Mouse (Mus musculus): ENCODE measurements around the gene Gm614. TPM values are rescaled to one million over a fixed set of nuclear protein-coding genes. Genes with fewer than 3 reads are reported as not detected.

The Gm614 gene
- not detected for polyA plus RNA-seq (2015; fragmentation: Illumina TruSeq; extraction: RNeasy Lipid Tissue Mini Kit (QIAGEN cat#74804); ENCODE audit: insufficient read depth, low read depth, low replicate concordance)

GRCm38 (mm10) chrX:101263892-101264291 lies at the start of gene Gm614:
TSS of gene Gm614 (minus strand) at chrX:101263992.

GRCm38 (mm10) chrX:101299055-101299454 lies 35.3 kb upstream of the Gm614 start, which contains the start of gene Nlgn3:
TSS of gene Nlgn3 (plus strand) at chrX:101299168.

GRCm38 (mm10) chrX:101273875-101274738 lies 10.3 kb upstream of the Gm614 start, which contains the start of gene Med12:
TSS of gene Med12 (plus strand) at chrX:101274030.

GRCm38 (mm10) chrX:101268755-101269124 lies 4.9 kb upstream of the Gm614 start, which contains the start of gene Gm20489:
TSS of gene Gm20489 (minus strand) at chrX:101269023.

GRCm38 (mm10) chrX:101268025-101268754 lies 4.4 kb upstream of the Gm614 start, which contains the start of gene Il2rg:
TSS of gene Il2rg (minus strand) at chrX:101268255.

GRCm38 (mm10) chrX:101253952-101254729 lies 9.7 kb downstream of the Gm614 start, which contains the start of gene Foxo4:
TSS of gene Foxo4 (plus strand) at chrX:101254528.

GRCm38 (mm10) chrX:101221834-101222795 lies 41.7 kb downstream of the Gm614 start, which contains the start of gene Snx12:
TSS of gene Snx12 (minus strand) at chrX:101222563.

Other genes starting within 250 kb of the Gm614 start
- not detected for gene Tex11, start 204.3 kb downstream of the Gm614 start, polyA plus RNA-seq (2015; fragmentation: Illumina TruSeq; extraction: RNeasy Lipid Tissue Mini Kit (QIAGEN cat#74804); ENCODE audit: insufficient read depth, low read depth, low replicate concordance)
- 4.0 TPM for gene Slc7a3, start 178.0 kb downstream of the Gm614 start, polyA plus RNA-seq (2015; fragmentation: Illumina TruSeq; extraction: RNeasy Lipid Tissue Mini Kit (QIAGEN cat#74804); ENCODE audit: insufficient read depth, low read depth, low replicate concordance)
- 6.3 TPM for gene Snx12, start 41.4 kb downstream of the Gm614 start, polyA plus RNA-seq (2015; fragmentation: Illumina TruSeq; extraction: RNeasy Lipid Tissue Mini Kit (QIAGEN cat#74804); ENCODE audit: insufficient read depth, low read depth, low replicate concordance)
- gene Foxo4, start 9.5 kb downstream of the Gm614 start, polyA plus RNA-seq (2015; fragmentation: Illumina TruSeq; extraction: RNeasy Lipid Tissue Mini Kit (QIAGEN cat#74804); ENCODE audit: insufficient read depth, low read depth, low replicate concordance): 6.7 TPM
- 4.7 TPM for gene Il2rg, start 4.3 kb upstream of the Gm614 start, polyA plus RNA-seq (2015; fragmentation: Illumina TruSeq; extraction: RNeasy Lipid Tissue Mini Kit (QIAGEN cat#74804); ENCODE audit: insufficient read depth, low read depth, low replicate concordance)
- not detected for gene Gm20489, start 5.0 kb upstream of the Gm614 start, polyA plus RNA-seq (2015; fragmentation: Illumina TruSeq; extraction: RNeasy Lipid Tissue Mini Kit (QIAGEN cat#74804); ENCODE audit: insufficient read depth, low read depth, low replicate concordance)
- gene Med12, start 10.0 kb upstream of the Gm614 start, polyA plus RNA-seq (2015; fragmentation: Illumina TruSeq; extraction: RNeasy Lipid Tissue Mini Kit (QIAGEN cat#74804); ENCODE audit: insufficient read depth, low read depth, low replicate concordance): 35.1 TPM
- gene Nlgn3, start 35.2 kb upstream of the Gm614 start, polyA plus RNA-seq (2015; fragmentation: Illumina TruSeq; extraction: RNeasy Lipid Tissue Mini Kit (QIAGEN cat#74804); ENCODE audit: insufficient read depth, low read depth, low replicate concordance): 0.11 TPM
- 25.7 TPM for gene Gjb1, start 112.4 kb upstream of the Gm614 start, polyA plus RNA-seq (2015; fragmentation: Illumina TruSeq; extraction: RNeasy Lipid Tissue Mini Kit (QIAGEN cat#74804); ENCODE audit: insufficient read depth, low read depth, low replicate concordance)
- 7.9 TPM for gene Zmym3, start 156.9 kb upstream of the Gm614 start, polyA plus RNA-seq (2015; fragmentation: Illumina TruSeq; extraction: RNeasy Lipid Tissue Mini Kit (QIAGEN cat#74804); ENCODE audit: insufficient read depth, low read depth, low replicate concordance)
- 38.0 TPM for gene Nono, start 165.3 kb upstream of the Gm614 start, polyA plus RNA-seq (2015; fragmentation: Illumina TruSeq; extraction: RNeasy Lipid Tissue Mini Kit (QIAGEN cat#74804); ENCODE audit: insufficient read depth, low read depth, low replicate concordance)
- 1.0 TPM for gene Itgb1bp2, start 185.1 kb upstream of the Gm614 start, polyA plus RNA-seq (2015; fragmentation: Illumina TruSeq; extraction: RNeasy Lipid Tissue Mini Kit (QIAGEN cat#74804); ENCODE audit: insufficient read depth, low read depth, low replicate concordance)

Measured in pancreas, adult 10 weeks (tissue).